Mouse (Mus musculus) E14TG2a.4 (cell line): ENCODE results near the gene Nlrp6.

ENCODE experiments used
- CTCF ChIP-seq: conservative IDR thresholded peaks from 2 replicates; pipeline ENCODE4 v1.5.1; 2014; ENCODE audit warnings: low read length
- NANOG ChIP-seq: IDR thresholded peaks from 2 replicates; pipeline ENCODE4 v1.6.1; 2014; ENCODE audit warnings: borderline replicate concordance, low read length, mixed read lengths
- POU5F1 ChIP-seq: IDR thresholded peaks from 2 replicates; pipeline ENCODE4 v1.6.1; 2014; ENCODE audit warnings: low read length, borderline replicate concordance

DNA sequence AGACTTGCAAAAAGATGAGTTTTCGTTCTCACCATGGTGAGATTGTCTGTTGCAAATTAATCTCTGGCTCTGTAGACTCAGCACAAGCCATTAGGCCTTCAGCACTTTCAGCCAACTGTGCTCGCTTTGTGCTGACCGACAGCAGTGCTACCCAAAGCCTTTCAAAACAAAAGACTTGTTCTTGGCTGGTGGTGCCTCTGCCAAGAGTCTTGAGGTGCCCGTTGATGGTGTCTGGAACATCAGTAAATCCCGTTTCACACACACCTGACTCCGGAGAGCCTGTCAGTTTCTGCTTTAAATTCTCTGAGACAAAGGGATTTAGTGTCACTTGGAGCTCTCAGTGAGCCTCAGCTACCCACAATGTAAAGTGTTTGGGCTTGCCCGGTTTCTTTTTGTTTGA, 26.7 kb upstream of the Nlrp6 start:
- TF ChIP-seq CTCF (no peak), NANOG (no peak), POU5F1 (no peak)
